Mouse (Mus musculus) ovary, postnatal 36 days (tissue): ENCODE measurements around the gene Slc25a39.
"Not testable (repeated sequence)": the region's sequence is repeated elsewhere in the genome, so short reads cannot be mapped to it uniquely, and the experiment has no call there.

Source experiments
- DNase-seq: peaks from one replicate; pipeline ENCODE4 v3.0.0; 2022; ENCODE audit warnings: low spot score, mixed read lengths

Gene Slc25a39

DNA sequence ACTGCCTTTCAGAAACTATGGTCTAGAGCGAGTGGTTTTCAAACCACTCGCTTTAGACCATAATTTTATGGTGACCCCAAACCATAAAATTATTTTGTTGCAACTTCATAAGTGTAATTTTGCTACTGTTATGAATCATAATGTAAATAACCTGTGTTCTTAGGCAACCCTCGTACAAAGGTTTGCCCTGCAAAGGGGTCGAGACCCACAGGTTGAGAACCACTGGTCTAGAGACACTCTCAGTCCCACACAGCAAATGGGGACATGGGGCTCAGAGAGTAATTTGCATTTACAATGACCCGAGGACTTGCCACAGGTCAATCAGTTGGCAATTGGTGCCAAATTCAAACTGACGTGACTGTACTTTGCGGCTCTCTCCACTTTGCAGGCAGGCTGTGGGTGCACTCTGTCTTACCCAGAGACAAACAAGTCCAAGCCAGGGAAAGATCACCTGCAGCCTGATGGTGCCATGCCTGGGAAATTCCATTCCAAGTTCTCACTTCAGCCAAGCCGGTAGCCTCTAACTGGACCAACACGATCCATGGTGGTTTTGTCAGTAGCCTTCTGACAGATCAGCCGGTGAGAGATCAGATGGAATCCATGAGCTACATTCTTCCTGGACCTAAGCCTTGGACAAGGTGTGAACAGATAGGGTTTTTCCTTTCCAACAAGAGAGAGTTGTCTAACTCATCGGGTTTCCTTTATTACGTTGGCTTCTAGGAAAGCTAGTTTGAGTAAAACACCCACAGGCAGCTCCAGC is 35.6 kb downstream of the Slc25a39 start:
- no peak for DNase-seq

- no peak for DNase-seq
Observed at GRCm38 (mm10) chr11:102370285-102370684, 37.5 kb downstream of the Slc25a39 start.

- no peak for DNase-seq
Observed at GRCm38 (mm10) chr11:102369263-102369662, 38.5 kb downstream of the Slc25a39 start.

DNA sequence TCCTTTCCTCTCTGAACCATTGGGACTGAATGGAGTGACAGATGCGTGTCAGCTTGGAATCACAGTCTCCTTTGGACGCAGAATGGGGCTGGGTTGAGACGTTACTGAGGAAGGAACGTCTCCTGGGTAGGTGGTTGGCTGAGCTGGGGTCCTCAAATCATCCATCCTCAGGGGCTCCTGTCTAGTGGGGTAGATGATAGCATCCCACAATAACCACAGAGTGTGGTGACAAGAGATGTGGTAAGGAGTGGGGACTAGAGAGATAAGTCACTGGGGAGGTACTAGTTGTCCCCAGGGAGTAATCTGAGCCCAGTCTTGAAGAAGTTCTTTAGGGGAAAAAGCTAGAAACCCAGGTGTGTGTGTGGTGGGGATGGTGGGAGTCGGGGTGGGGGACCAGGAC is 39.4 kb downstream of the Slc25a39 start:
- no peak for DNase-seq

GRCm38 (mm10) chr11:102367504-102368280 is 40.1 kb downstream of the Slc25a39 start:
- no peak for DNase-seq

DNA sequence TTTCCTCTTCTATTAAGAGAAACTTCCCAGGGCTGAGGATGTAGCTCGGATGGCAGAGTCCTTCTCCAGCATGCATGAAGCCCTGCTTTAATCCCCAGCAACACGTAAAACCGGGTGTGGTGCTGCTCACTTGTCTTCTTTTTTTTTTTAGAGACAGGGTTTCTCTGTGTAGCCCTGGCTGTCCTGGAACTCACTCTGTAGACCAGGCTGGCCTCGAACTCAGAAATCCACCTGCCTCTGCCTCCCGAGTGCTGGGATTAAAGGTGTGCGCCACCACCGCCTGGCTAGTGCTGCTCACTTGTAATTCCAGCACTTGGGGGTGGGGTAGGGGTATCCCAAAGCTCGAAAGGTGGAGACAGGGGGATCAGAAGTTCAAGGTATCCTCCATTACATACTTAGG is 41.6 kb downstream of the Slc25a39 start, which contains the start of gene Slc4a1:
Slc4a1 (minus strand) TSS at position 101 of the 400 bp plus-strand sequence.
- DNase-seq: not testable (repeated sequence)

GRCm38 (mm10) chr11:102365699-102366098 is 42.0 kb downstream of the Slc25a39 start:
- no peak for DNase-seq

DNA sequence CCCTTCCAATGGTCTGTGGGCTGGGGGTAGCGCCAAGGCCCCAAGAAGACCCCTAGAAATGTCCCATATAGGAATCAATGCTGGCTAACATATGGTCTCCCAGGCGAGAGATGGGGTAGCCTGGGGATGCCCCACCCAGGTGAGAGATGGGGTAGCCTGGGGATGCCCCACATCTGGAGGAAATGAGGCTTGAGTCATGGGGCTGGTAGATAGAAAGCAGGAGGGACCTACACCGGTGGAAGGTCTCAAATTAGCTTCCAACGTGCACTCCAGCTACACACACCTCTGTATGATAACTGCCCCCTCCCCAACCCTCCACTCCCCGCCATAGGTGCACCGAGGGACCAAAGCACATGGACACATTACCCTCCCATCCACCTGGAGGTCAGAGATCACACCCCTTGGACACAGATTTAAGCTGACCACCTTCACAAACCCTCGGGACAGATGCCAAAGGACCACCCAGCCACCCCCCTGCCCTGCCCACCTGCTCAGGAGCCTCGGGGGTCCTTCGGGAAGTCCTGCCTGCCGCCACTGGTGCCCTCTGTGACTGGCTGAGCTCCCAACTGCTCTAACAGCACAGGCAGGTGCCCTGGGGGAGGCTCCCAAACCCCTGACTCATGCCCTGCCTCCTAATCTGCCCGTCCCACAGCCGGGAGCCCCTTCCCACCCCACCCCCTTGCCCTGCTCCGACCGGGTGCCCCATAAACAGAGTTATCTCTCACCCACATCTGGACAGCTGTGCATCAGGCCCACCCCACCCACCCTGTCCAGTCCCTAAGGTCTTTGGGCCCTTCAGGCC is 43.0 kb downstream of the Slc25a39 start:
- DNase-seq: no peak

DNA sequence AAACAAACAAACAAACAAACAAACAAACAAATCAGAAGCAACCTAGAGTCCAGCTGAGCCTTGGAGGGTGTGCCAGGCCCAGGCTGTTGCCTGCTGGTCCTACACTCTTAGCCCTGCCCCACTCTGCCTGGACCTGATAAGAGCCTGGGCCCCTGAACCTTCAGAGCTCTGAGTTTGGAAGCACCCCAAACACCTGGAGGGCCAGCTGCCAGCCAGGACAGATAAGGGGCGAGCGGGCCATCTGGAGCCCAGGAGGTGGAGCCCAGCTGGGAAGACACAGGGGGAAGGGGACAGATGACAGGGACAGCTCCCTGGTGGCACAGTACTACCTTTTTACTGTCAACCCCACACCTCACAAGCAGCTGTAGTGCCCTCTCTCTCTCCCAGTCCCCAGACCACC is 44.1 kb downstream of the Slc25a39 start:
- DNase-seq: no peak

GRCm38 (mm10) chr11:102361776-102362495 is 45.8 kb downstream of the Slc25a39 start:
- no peak for DNase-seq

- no peak for DNase-seq
Observed at GRCm38 (mm10) chr11:102358365-102358764, 49.4 kb downstream of the Slc25a39 start.

- DNase-seq: no peak
Observed at GRCm38 (mm10) chr11:102356636-102357350, 51.0 kb downstream of the Slc25a39 start.

DNA sequence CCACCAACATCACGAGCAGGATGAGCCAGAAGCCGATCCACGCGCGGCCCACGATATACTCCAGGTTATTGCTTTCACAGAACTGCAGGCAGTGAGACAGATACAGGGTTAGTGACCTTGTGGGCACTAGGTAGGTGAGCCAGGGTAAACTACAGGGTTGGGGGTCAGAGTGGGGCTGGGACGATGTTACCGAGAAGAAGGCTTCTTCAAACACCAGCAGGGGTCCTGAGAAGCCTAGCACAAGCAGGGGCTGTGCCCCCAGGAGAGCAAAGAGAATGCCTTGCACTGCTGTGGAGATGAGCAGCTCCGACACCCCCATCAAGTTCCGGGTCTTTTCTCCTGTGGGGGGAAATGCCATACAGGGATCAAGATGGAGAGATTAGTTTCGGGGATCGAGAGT is 51.6 kb downstream of the Slc25a39 start:
- DNase-seq: no peak

DNA sequence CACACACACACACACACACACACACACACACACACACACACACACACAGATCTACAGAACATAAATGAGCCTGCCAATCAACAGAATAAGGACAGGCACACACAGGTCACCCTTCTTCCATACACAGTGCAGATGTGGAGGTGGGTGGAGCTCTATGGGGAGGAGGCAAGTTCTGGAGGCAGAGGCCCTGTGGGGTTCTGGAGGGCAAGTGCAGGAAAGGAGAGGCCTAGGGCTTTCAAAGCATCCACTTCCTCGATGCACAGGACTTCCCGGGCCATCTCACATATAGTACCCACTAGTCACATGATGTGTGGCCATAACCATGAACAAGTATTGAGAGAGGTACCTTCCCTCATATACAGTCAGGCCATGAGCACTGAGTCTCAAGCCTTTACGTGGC is 52.2 kb downstream of the Slc25a39 start:
- DNase-seq: no peak

DNA sequence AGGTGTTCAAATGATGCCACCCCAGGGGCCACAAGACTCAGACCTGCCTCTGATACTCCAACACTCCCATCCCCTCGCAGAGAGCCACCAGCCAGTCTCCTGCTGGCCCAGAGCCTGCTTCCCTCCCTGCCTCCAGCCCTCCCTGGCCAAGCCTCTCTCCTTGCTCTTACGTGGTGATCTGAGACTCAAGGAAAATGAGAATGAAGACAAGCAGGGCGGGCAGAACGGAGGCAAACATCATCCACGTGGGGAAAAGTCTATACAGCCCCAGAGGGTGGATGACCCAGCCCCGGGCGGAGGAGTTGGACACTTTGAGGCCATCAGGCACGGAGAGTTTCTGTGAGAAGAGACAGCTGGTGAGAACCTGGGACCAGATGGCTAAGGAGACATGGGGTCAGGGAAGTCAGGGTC is 54.7 kb downstream of the Slc25a39 start:
- no peak for DNase-seq
